In genomic region chr3:28550497-28551093, GRCm38 (mm10) we compare ENCODE assay signal across 12 mouse cellular contexts.
DNase-seq lines count a peak whose midpoint lies in the region; ATAC-seq lines count a peak whose summit lies in the region.
"Had no signal": no experiment of that assay in that cellular context is flagged by ENCODE, and none has a peak within 500 bp of the region (broad histone marks: within the 10 kb centered on the region; RNA-seq: fewer than 3 reads in every experiment).

No protein-coding gene starts in this region.

- no peak overlapping the region for H3K4me2 ChIP-seq in forebrain, embryonic 12.5 days
- H3K4me2 ChIP-seq: liver, embryonic 12.5 days had no signal

- no peaks in the 10 kb centered on the region for H3K36me3 ChIP-seq in forebrain, embryonic 12.5 days (replicated peaks)
- no peaks in the 10 kb centered on the region for H3K36me3 ChIP-seq in forebrain, embryonic 10.5 days (replicated peaks)
- H3K36me3 ChIP-seq: liver, embryonic 12.5 days had no signal

- peaks cover 14% of the 10 kb centered on the region for H3K4me1 ChIP-seq in forebrain, embryonic 12.5 days
- H3K4me1 ChIP-seq in forebrain, embryonic 10.5 days, result peaks cover 8% of the 10 kb centered on the region; the same call in 1 of the 2 replicates
- H3K4me1 ChIP-seq: liver, embryonic 12.5 days had no signal

- no peak overlapping the region for H3K4me3 ChIP-seq in forebrain, embryonic 12.5 days (replicated peaks)
- H3K4me3 ChIP-seq in forebrain, embryonic 10.5 days, result no peak overlapping the region
- H3K4me3 ChIP-seq: liver, embryonic 12.5 days had no signal

- no peak overlapping the region for H3K27ac ChIP-seq in forebrain, embryonic 12.5 days
- no peak overlapping the region for H3K27ac ChIP-seq in forebrain, embryonic 10.5 days
- H3K27ac ChIP-seq: liver, embryonic 12.5 days had no signal

- H3K9me3 ChIP-seq in forebrain, embryonic 12.5 days, result no peaks in the 10 kb centered on the region
- H3K9me3 ChIP-seq in forebrain, embryonic 10.5 days, result no peaks in the 10 kb centered on the region
- H3K9me3 ChIP-seq: liver, embryonic 12.5 days had no signal

- ATAC-seq in forebrain, embryonic 12.5 days (ENCODE audit: low FRiP score), result peak; percentile 44; the same call in 1 of the 2 replicates
- ATAC-seq: liver, embryonic 12.5 days had no signal

- WGBS in forebrain, embryonic 12.5 days, result 48% methylated on average over 6 of the region's 6 CpGs
- WGBS in forebrain, embryonic 10.5 days, result 76% methylated on average over 6 of the region's 6 CpGs

- H3K27me3 ChIP-seq in forebrain, embryonic 12.5 days, result no peaks in the 10 kb centered on the region
- H3K27me3 ChIP-seq in forebrain, embryonic 10.5 days (ENCODE audit: poor library complexity, severe bottlenecking), result no peaks in the 10 kb centered on the region
- H3K27me3 ChIP-seq: liver, embryonic 12.5 days had no signal

- no peak for DNase-seq in forebrain, embryonic 10.5 days (ENCODE audit: extremely low spot score, low spot score)
- DNase-seq in NIH3T3 (ENCODE audit: low read depth), result peak; percentile 34
- DNase-seq in cerebellum, postnatal 36 days, result peak; percentile 75 to 78
- DNase-seq in lung, postnatal 4 days, result peak; percentile 18 to 59
- DNase-seq in gastrocnemius, postnatal 10 days, result no peak
- DNase-seq in adrenal gland, adult 8-10 months, result no peak
- DNase-seq in thymus, postnatal 14 days, result no peak
- DNase-seq: B cell, adult 2 months; heart, adult 18-20 months; kidney, adult 11 months had no signal

- no peak overlapping the region for H3K9ac ChIP-seq in forebrain, embryonic 12.5 days
- H3K9ac ChIP-seq: liver, embryonic 12.5 days had no signal

Comparison
In these comparisons a context has a peak if more than half of its experiments do, and no peak if none do; other contexts are left out.
1. DNase-seq: peak in NIH3T3 (single experiment), cerebellum, postnatal 36 days (2 of 2) and lung, postnatal 4 days (2 of 2); none in forebrain, embryonic 10.5 days (single experiment), gastrocnemius, postnatal 10 days (single experiment), adrenal gland, adult 8-10 months (single experiment) and thymus, postnatal 14 days (single experiment).